Mouse (Mus musculus): ENCODE measurements around the gene Smg6. TPM values are rescaled to one million over a fixed set of nuclear protein-coding genes. Genes with fewer than 3 reads are reported as not detected.

Gene Smg6
- total RNA-seq, 2 experiments from 2014 or later, result 20.1 to 27.5 TPM

GRCm38 (mm10) chr11:75147106-75147845 is 221.7 kb downstream of the Smg6 start:
- DNase-seq, result peak; percentile 72

- DNase-seq, result no peak
Measured at GRCm38 (mm10) chr11:75147846-75148168, 222.2 kb downstream of the Smg6 start.

GRCm38 (mm10) chr11:75148332-75149035 is 222.9 kb downstream of the Smg6 start:
- DNase-seq, result no peak

GRCm38 (mm10) chr11:75150346-75150745 is 224.7 kb downstream of the Smg6 start:
- no peak for DNase-seq

- peak; percentile 37 for DNase-seq
Measured at GRCm38 (mm10) chr11:75152603-75153557, 227.3 kb downstream of the Smg6 start.

GRCm38 (mm10) chr11:75154053-75154585 is 228.5 kb downstream of the Smg6 start:
- DNase-seq, result no peak

DNA sequence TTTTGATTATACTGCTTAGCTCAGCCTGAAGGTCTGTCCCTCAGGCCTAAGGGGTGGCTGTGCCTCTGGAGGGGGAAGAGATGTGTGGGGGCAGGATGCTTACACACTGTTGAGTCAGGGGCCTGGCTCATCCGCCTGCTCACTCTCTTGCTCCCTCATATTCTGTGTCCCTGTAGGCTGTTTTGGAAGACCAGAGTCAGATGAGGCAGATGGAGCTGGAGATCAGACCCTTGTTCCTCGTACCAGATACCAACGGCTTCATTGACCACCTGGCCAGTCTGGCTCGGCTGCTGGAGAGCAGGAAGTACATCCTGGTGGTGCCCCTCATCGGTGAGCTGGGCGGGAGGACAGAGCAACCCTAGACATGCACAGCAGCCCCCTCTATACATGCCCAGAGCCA is 230.4 kb downstream of the Smg6 start:
- no peak for DNase-seq

- DNase-seq, result no peak
Measured at GRCm38 (mm10) chr11:75156416-75156815, 230.8 kb downstream of the Smg6 start.

GRCm38 (mm10) chr11:75157037-75157436 is 231.4 kb downstream of the Smg6 start:
- DNase-seq, result no peak

DNA sequence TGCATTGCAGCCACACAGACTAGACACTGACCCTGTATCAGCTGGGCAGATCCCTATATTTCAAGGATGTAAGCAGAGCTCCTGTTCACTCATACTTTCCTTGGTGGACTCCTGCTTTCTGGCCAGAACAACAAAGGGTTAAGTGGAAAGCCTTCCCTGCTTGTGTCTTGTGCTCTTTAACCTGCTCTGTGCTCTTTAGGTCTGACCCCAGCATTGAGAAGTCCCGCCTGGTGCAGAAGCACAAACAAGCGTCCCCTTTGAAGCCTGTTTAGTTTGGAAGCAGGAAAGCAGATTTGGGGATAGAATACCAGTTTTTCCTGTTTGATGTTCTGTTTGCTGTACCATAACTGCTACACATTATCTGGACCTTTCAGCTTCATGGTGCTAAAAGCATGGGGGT is 232.3 kb downstream of the Smg6 start:
- DNase-seq, result no peak

GRCm38 (mm10) chr11:75158432-75158831 is 232.8 kb downstream of the Smg6 start:
- DNase-seq, result peak; percentile 41

DNA sequence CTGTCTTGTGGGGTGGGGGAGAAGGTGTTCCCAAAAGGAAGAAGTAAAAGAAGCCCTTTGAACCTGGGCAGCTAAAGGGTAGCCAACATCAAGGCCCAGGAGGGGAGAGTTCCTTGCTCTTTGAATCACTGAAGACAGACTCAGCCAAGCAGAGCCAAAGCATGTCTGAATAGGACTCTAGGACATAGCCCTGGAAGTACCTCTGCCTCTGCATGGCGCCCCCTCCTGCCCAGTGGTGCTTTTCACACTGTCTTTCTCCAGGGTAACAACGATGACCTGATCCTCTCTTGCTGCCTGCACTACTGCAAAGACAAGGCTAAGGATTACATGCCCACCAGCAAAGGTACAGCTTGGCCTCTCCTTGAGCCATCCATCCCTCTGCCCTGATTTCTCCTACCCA is 233.9 kb downstream of the Smg6 start:
- peak; percentile 73 for DNase-seq

DNA sequence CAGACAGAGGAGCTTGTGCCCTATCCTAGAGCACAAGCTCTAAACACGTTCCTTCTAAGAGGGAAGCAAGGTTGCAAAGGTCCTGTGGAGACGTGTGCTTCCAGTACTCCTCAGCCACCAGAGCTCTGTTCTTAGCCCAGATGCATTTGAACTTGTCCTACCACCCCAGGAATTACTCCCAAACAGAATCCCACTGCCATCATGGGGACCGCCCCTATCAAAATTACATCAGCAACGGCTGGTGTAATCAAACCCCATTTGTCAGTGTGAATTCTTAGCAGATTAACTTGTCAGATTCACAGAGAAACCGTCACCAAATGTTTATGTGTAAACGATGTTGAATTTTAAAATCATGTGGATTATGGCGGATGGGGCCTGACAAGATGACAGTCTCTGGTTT is 235.3 kb downstream of the Smg6 start:
- DNase-seq, result no peak

GRCm38 (mm10) chr11:75161417-75162008 is 235.9 kb downstream of the Smg6 start:
- DNase-seq, result no peak

DNA sequence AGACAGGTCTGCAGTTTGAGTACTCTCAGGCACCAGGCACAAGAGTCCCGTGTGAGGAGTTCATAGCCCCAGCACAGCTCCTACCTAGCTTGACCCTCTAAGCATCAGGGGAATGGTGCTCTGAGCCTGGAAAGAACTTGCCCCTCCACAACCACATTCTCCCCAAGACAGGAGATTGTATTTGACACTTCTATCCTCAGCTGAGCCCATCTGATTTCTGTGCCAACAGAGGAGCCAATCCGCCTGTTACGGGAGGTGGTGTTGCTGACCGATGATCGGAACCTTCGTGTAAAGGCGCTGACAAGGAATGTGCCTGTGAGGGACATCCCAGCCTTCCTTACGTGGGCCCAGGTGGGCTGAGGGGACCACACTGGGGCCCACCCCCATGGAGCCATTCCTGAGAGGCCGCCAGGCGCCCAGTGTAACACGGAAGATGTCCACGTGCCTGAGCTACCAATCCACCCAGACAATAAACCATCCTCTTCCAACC is 237.0 kb downstream of the Smg6 start:
- DNase-seq, result no peak

DNA sequence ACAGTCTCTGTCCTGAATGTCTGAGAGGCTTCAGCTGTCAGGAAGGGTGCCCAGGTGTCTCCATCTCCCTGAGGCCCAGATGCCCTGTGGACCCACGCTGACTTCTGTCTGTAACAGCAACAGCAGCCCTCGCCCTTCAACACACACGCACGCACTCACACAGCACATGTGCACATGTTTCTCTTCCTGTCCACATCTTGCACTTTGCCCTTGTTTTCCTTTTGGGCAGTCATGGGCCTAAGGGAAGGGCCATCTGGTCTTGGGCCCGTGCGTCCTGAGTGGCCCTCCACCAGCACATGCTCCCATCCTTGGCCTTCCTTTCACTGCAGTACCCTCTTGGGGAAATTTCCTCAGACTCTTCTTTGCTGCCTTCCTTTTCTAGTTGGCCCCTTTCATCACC is 237.8 kb downstream of the Smg6 start:
- DNase-seq, result no peak

- no peak for DNase-seq
Measured at GRCm38 (mm10) chr11:75164051-75164450, 238.4 kb downstream of the Smg6 start.

- DNase-seq, result no peak
Measured at GRCm38 (mm10) chr11:75164750-75165149, 239.1 kb downstream of the Smg6 start.

GRCm38 (mm10) chr11:75165441-75166192 is 240.0 kb downstream of the Smg6 start:
- DNase-seq, result peak; percentile 91

DNA sequence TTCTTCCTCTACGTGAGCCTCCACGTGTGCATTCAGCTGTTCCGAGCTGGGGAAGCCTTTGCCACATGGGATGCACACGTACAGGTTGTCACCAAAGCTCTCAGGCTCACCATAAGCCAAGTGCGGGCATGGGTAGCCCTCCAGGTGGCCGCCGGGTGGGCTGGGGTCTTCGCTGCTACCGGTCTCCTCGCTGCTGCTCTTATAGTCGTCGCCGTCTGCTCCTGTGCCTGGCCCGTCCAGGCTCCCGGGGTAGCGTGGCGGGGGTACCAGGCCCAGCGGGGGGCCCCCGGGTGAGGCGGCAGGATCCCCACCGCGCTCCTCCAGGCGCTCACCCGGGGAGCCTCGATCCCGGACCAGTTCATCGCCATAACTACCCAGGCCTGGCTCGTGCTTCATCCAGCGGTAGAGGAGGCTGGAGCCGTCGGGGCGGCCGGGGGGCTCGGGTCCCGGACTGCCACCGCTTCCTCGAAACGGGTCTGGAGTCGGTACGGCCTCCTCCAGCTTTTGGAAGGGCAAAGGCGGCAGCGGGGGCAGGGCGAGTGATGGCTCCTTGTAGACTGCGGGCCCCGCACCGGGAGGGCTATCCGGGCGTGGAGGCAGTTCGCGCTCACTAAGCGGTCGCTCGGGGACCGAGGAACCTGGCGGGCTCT is 240.7 kb downstream of the Smg6 start:
- DNase-seq, result peak; percentile 47
